Mouse (Mus musculus): ENCODE measurements around the gene Relt.
A peak's percentile ranks its signal among the peaks of the same experiment; 100 is the strongest.

Relt gene

GRCm38 (mm10) chr7:100862828-100863638 is at the start of gene Relt:
Relt (minus strand) TSS chr7:100863446.
- DNase-seq (ENCODE audit: low spot score): peak; percentile 92

GRCm38 (mm10) chr7:100911791-100912190 is 48.5 kb upstream of the Relt start:
- no peak for DNase-seq (ENCODE audit: low spot score)

- no peak for DNase-seq (ENCODE audit: low spot score)
These were observed 48.1 kb upstream of the Relt start for GRCm38 (mm10) chr7:100911246-100911770.

- DNase-seq (ENCODE audit: low spot score): no peak
These were observed 45.3 kb upstream of the Relt start for GRCm38 (mm10) chr7:100908567-100908966.

- DNase-seq (ENCODE audit: low spot score): no peak
These were observed 44.8 kb upstream of the Relt start for GRCm38 (mm10) chr7:100908061-100908460.

GRCm38 (mm10) chr7:100907231-100907630 is 44.0 kb upstream of the Relt start:
- peak; percentile 86 for DNase-seq (ENCODE audit: low spot score)

GRCm38 (mm10) chr7:100906029-100906789 is 43.0 kb upstream of the Relt start:
- no peak for DNase-seq (ENCODE audit: low spot score)

GRCm38 (mm10) chr7:100905037-100905436 is 41.8 kb upstream of the Relt start:
- no peak for DNase-seq (ENCODE audit: low spot score)

- DNase-seq (ENCODE audit: low spot score): no peak
These were observed 41.4 kb upstream of the Relt start for GRCm38 (mm10) chr7:100904612-100905011.

- DNase-seq (ENCODE audit: low spot score): no peak
These were observed 39.3 kb upstream of the Relt start for GRCm38 (mm10) chr7:100902451-100903137.

- DNase-seq (ENCODE audit: low spot score): no peak
These were observed 34.6 kb upstream of the Relt start for GRCm38 (mm10) chr7:100897828-100898227.

- no peak for DNase-seq (ENCODE audit: low spot score)
These were observed 31.6 kb upstream of the Relt start for GRCm38 (mm10) chr7:100894833-100895226.

- DNase-seq (ENCODE audit: low spot score): no peak
These were observed 31.0 kb upstream of the Relt start for GRCm38 (mm10) chr7:100894057-100894832.

GRCm38 (mm10) chr7:100893249-100894056 is 30.2 kb upstream of the Relt start:
- no peak for DNase-seq (ENCODE audit: low spot score)

GRCm38 (mm10) chr7:100886535-100886934 is 23.3 kb upstream of the Relt start:
- DNase-seq (ENCODE audit: low spot score): no peak

- DNase-seq (ENCODE audit: low spot score): no peak
These were observed 21.2 kb upstream of the Relt start for GRCm38 (mm10) chr7:100884460-100884859.

GRCm38 (mm10) chr7:100881950-100882349 is 18.7 kb upstream of the Relt start:
- no peak for DNase-seq (ENCODE audit: low spot score)

GRCm38 (mm10) chr7:100881531-100881930 is 18.3 kb upstream of the Relt start:
- no peak for DNase-seq (ENCODE audit: low spot score)

GRCm38 (mm10) chr7:100879595-100879994 is 16.3 kb upstream of the Relt start:
- DNase-seq (ENCODE audit: low spot score): peak; percentile 72

GRCm38 (mm10) chr7:100876771-100877170 is 13.5 kb upstream of the Relt start:
- no peak for DNase-seq (ENCODE audit: low spot score)

GRCm38 (mm10) chr7:100876293-100876692 is 13.0 kb upstream of the Relt start:
- no peak for DNase-seq (ENCODE audit: low spot score)

Measured in ovary, postnatal 14 days (tissue).